Mouse (Mus musculus): ENCODE data around the gene Vps45. TPM values are rescaled to one million over a fixed set of nuclear protein-coding genes. Genes with fewer than 3 reads are reported as not detected.

Gene Vps45
- total and polyA plus RNA-seq, 2 experiments from 2014 or later: 10.5 to 49.4 TPM

DNA sequence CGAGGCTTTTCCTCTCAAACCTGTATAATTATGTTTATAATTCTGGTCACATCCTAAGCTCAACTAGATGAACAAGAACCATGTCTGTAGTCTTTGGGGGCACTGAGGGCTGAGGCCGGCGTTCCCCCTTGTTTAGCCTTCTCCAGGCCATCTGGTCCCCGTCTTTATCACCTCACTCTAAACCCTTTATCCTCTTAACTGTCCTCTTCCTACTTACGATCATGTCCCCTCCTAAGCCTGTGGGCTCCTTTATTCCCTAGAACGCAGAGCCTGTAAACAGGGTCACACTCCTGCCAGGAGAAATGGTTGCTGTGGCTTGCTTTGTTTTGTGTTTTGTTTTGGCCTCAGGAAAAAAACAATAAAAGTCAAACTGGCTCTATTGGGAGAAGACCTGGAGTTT lies 33.7 kb upstream of the Vps45 start:
- no peak for DNase-seq (ENCODE audit: low spot score)
- no peak for ATAC-seq (ENCODE audit: insufficient read depth, low read depth)
- Histone ChIP-seq H3K27ac (ENCODE audit: low read depth) (no peak overlapping the region), H3K4me2 (ENCODE audit: low read depth, low read length) (no peak overlapping the region), H3K4me3 (ENCODE audit: low read depth, low read length) (no peak overlapping the region), H3K4me1 (ENCODE audit: control insufficient read depth, insufficient read depth) (peaks cover 10% of the 10 kb centered on the region; the same call in 1 of the 2 replicates), H3K36me3 (replicated peaks; ENCODE audit: control insufficient read depth, insufficient read depth, low read length) (no peaks in the 10 kb centered on the region), H3K9ac (replicated peaks; ENCODE audit: low read depth, low read length) (no peak overlapping the region), H3K27me3 (ENCODE audit: control insufficient read depth, insufficient read depth, low read length) (no peaks in the 10 kb centered on the region), H3K9me3 (replicated peaks; ENCODE audit: control insufficient read depth, low read length) (no peaks in the 10 kb centered on the region)
- 73% methylated on average over 6 of the region's 6 CpGs for WGBS
- TF ChIP-seq CTCF (IDR thresholded peaks at IDR 0.05; ENCODE audit: low read depth): no peak
- TF ChIP-seq EP300 (IDR thresholded peaks at IDR 0.05; ENCODE audit: low read depth): no peak

DNA sequence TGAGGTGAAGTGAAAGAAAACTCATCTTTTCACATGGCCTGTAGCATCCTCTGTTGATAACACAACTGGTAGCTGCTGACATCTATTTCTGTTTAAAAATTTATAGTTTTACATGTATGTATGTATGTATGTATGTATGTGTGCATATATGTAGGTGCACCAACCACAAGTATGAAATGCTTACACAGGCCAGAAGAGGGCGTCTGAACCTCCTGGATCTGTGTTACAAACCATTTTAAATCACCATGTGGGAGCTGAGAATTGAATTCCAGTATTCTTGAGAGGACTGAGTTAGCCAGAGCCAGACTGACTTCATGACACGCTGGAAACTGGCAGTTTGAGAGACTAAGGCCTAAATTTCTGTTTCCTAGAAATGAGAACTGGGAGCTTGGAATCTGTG lies 32.9 kb upstream of the Vps45 start:
- no peak overlapping the region for H3K27ac ChIP-seq (ENCODE audit: low read depth)
- no peak for ATAC-seq (ENCODE audit: insufficient read depth, low read depth)
- H3K4me3 ChIP-seq (ENCODE audit: low read depth, low read length): no peak overlapping the region
- H3K27me3 ChIP-seq (ENCODE audit: control insufficient read depth, insufficient read depth, low read length): no peaks in the 10 kb centered on the region
- DNase-seq (ENCODE audit: low spot score): no peak
- no peak overlapping the region for H3K9ac ChIP-seq (replicated peaks; ENCODE audit: low read depth, low read length)
- peaks cover 10% of the 10 kb centered on the region; the same call in 1 of the 2 replicates for H3K4me1 ChIP-seq (ENCODE audit: control insufficient read depth, insufficient read depth)
- H3K36me3 ChIP-seq (replicated peaks; ENCODE audit: control insufficient read depth, insufficient read depth, low read length): no peaks in the 10 kb centered on the region
- WGBS: 73% methylated on average over 2 of the region's 2 CpGs
- H3K4me2 ChIP-seq (ENCODE audit: low read depth, low read length): no peak overlapping the region
- no peaks in the 10 kb centered on the region for H3K9me3 ChIP-seq (replicated peaks; ENCODE audit: control insufficient read depth, low read length)
- TF ChIP-seq CTCF (IDR thresholded peaks at IDR 0.05; ENCODE audit: low read depth): no peak
- TF ChIP-seq EP300 (IDR thresholded peaks at IDR 0.05; ENCODE audit: low read depth): no peak

DNA sequence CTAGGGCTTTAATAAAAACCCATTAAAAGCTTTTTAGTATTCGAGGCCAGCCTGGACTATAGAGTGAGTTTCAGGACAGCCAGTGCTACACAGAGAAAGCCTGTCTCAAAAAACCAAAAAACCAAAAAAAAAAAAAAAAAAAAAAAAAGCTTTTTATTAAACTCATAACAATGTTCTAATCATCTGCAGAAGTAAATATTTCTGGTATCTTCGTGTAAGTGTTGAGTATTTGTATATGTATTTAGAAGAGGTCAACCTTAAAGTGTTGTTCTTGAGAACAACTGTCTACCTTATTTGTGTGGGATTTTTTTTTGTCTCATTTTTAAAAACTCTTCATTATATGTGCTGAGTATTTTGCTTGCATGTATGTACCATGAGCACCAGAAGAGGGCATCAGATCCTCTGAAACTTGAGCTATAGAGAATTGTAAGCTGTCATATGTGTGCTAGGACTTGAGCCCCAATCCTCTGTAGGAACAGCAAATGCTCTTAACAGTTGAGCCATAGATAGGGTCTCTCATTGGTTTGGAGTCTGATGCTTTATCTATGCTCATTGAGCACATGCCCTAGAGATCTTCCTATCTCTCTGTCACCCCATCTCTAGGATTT lies 31.7 kb upstream of the Vps45 start:
- DNase-seq (ENCODE audit: low spot score) (no peak), ATAC-seq (ENCODE audit: insufficient read depth, low read depth) (no peak)
- Histone ChIP-seq H3K27me3 (ENCODE audit: control insufficient read depth, insufficient read depth, low read length) (no peaks in the 10 kb centered on the region), H3K27ac (ENCODE audit: low read depth) (no peak overlapping the region), H3K36me3 (replicated peaks; ENCODE audit: control insufficient read depth, insufficient read depth, low read length) (no peaks in the 10 kb centered on the region), H3K9me3 (replicated peaks; ENCODE audit: control insufficient read depth, low read length) (no peaks in the 10 kb centered on the region), H3K9ac (replicated peaks; ENCODE audit: low read depth, low read length) (no peak overlapping the region), H3K4me1 (ENCODE audit: control insufficient read depth, insufficient read depth) (peaks cover 10% of the 10 kb centered on the region; the same call in 1 of the 2 replicates), H3K4me2 (ENCODE audit: low read depth, low read length) (no peak overlapping the region), H3K4me3 (ENCODE audit: low read depth, low read length) (no peak overlapping the region)
- TF ChIP-seq EP300 (IDR thresholded peaks at IDR 0.05; ENCODE audit: low read depth): no peak
- peak; percentile 35; the same call in 1 of the 2 replicates for TF ChIP-seq CTCF (IDR thresholded peaks at IDR 0.05; ENCODE audit: low read depth)
- WGBS: 39% methylated on average over 2 of the region's 2 CpGs

DNA sequence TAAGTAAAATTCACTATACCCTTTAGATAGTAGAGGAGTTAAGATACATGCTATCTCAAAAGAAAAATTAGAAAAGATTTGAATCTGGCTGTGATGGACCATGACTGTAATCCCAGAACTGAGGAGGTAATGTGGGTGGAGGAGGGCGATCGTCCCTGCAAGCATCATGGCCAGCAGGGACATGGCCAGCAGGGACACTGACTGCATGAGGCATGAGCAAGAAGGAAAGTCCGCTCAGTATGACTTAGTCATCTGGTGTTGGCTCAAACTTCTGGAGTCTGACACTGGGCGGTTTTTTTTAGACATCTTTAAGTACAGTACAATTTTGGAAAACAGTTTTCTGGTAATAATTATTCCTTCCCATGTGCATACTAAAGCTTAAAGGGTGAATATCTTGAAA lies 29.5 kb upstream of the Vps45 start:
- no peak for ATAC-seq (ENCODE audit: insufficient read depth, low read depth)
- H3K27me3 ChIP-seq (ENCODE audit: control insufficient read depth, insufficient read depth, low read length): no peaks in the 10 kb centered on the region
- no peaks in the 10 kb centered on the region for H3K4me1 ChIP-seq (ENCODE audit: control insufficient read depth, insufficient read depth)
- no peak overlapping the region for H3K4me3 ChIP-seq (ENCODE audit: low read depth, low read length)
- no peak overlapping the region for H3K4me2 ChIP-seq (ENCODE audit: low read depth, low read length)
- no peak for DNase-seq (ENCODE audit: low spot score)
- H3K9ac ChIP-seq (replicated peaks; ENCODE audit: low read depth, low read length): no peak overlapping the region
- 69% methylated on average over 4 of the region's 4 CpGs for WGBS
- H3K27ac ChIP-seq (ENCODE audit: low read depth): no peak overlapping the region
- no peak for TF ChIP-seq CTCF (IDR thresholded peaks at IDR 0.05; ENCODE audit: low read depth)
- TF ChIP-seq EP300 (IDR thresholded peaks at IDR 0.05; ENCODE audit: low read depth): no peak
- no peaks in the 10 kb centered on the region for H3K36me3 ChIP-seq (replicated peaks; ENCODE audit: control insufficient read depth, insufficient read depth, low read length)
- no peaks in the 10 kb centered on the region for H3K9me3 ChIP-seq (replicated peaks; ENCODE audit: control insufficient read depth, low read length)

DNA sequence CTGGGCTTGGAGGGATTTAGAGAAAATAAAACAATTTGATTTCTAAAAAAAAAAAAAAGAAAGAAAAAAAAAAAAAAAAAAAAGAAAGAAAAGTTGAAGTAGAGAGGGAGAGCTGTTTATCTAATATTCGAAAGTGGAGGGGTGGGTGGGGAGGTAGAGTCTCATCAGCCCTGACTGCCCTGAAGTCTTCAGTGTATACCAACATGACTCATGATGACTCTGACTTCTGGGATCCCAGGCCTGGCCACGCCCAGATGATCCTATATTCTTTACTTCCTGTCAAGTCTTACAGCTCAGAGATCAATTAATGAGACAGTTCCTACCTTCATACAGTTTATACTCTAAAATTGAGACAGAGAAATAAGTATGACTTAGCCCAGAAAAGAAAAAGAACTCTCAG lies 29.0 kb upstream of the Vps45 start:
- no peaks in the 10 kb centered on the region for H3K9me3 ChIP-seq (replicated peaks; ENCODE audit: control insufficient read depth, low read length)
- WGBS: 61% methylated on average over 2 of the region's 2 CpGs

More for the DNA sequence above, 29.0 kb upstream of the Vps45 start:
- ATAC-seq (ENCODE audit: insufficient read depth, low read depth) (no peak), DNase-seq (ENCODE audit: low spot score) (no peak)
- no peak for TF ChIP-seq EP300 (IDR thresholded peaks at IDR 0.05; ENCODE audit: low read depth)
- no peak for TF ChIP-seq CTCF (IDR thresholded peaks at IDR 0.05; ENCODE audit: low read depth)
- Histone ChIP-seq H3K36me3 (replicated peaks; ENCODE audit: control insufficient read depth, insufficient read depth, low read length) (no peaks in the 10 kb centered on the region), H3K4me1 (ENCODE audit: control insufficient read depth, insufficient read depth) (no peaks in the 10 kb centered on the region), H3K27ac (ENCODE audit: low read depth) (no peak overlapping the region), H3K27me3 (ENCODE audit: control insufficient read depth, insufficient read depth, low read length) (no peaks in the 10 kb centered on the region), H3K9ac (replicated peaks; ENCODE audit: low read depth, low read length) (no peak overlapping the region), H3K4me2 (ENCODE audit: low read depth, low read length) (no peak overlapping the region), H3K4me3 (ENCODE audit: low read depth, low read length) (no peak overlapping the region)
